Mouse (Mus musculus): ENCODE results near the gene 1700016D06Rik. TPM values are rescaled to one million over a fixed set of nuclear protein-coding genes. Genes with fewer than 3 reads are reported as not detected.

The 1700016D06Rik gene
- polyA plus RNA-seq, 2 experiments, result not detected

DNA sequence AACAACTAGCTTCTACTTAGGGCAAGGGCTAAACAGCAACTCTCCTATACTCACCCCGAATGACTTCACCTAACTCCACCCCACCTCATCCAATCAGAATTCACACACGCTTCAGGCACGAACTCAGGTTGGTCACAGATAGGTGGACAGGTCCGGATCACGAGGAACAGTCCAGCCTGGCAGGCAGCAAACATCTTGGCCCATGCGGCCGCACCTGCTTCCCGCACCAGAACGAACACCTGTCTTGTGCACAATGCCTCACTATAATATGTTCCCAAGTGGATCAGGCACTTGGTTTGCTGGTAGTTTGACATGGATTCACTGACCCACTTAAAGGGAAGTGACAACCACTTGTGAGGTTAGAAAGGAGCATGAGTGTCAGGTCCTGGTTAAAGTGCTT is 92.0 kb downstream of the 1700016D06Rik start:
- Histone ChIP-seq H3K27ac (no peak overlapping the region), H3K4me2 (ENCODE audit: low read depth) (no peak overlapping the region), H3K9me3 (ENCODE audit: control insufficient read depth, low read length) (no peaks in the 10 kb centered on the region), H3K27me3 (ENCODE audit: control insufficient read depth, insufficient read depth, low read length) (no peaks in the 10 kb centered on the region), H3K4me3 (ENCODE audit: insufficient read depth in 1 of 2, low read depth in 2 of 2, low read length in 2 of 2) (no peak overlapping the region), H3K4me1 (replicated peaks; ENCODE audit: control insufficient read depth in 2 of 2, insufficient read depth in 2 of 2, low read length in 1 of 2) (no peaks in the 10 kb centered on the region), H3K9ac (replicated peaks) (no peak overlapping the region), H3K36me3 (replicated peaks; ENCODE audit: control insufficient read depth, insufficient read depth, low read depth) (peaks cover 10% of the 10 kb centered on the region)
- ATAC-seq (ENCODE audit: insufficient read depth), result no peak
- DNase-seq (ENCODE audit: low read depth in 3 of 3, low spot score in 3 of 3), result no peak
- 86% methylated on average over 9 of the region's 9 CpGs for WGBS (ENCODE audit: insufficient replicate concordance)
- no peak for TF ChIP-seq CTCF (IDR thresholded peaks at IDR 0.05; ENCODE audit: low read depth)
- no peak for TF ChIP-seq EP300 (IDR thresholded peaks at IDR 0.05; ENCODE audit: low read depth)

Small RNA genes within 50 kb of the gene (microRNA-seq; reads per million reads assigned to microRNA genes)
- 6.3 reads per million, percentile 13 among the genes with 10 or more reads in this experiment for gene Mir7238

Other genes starting within 250 kb of the 1700016D06Rik start
- 2.7 and 2.8 TPM in 2 replicates for gene Rab20, start 222.4 kb downstream of the 1700016D06Rik start, polyA plus RNA-seq (2012; rRNA removed)
- gene Rab20, start 222.4 kb downstream of the 1700016D06Rik start, polyA plus RNA-seq (2014; fragmentation: Nextera tagmentation; extraction: Ambion mirVana), result 2.9 and 3.1 TPM in 2 replicates
- 26.9 and 29.8 TPM in 2 replicates for gene Naxd, start 203.6 kb downstream of the 1700016D06Rik start, polyA plus RNA-seq (2012; rRNA removed)
- 31.9 and 33.0 TPM in 2 replicates for gene Naxd, start 203.6 kb downstream of the 1700016D06Rik start, polyA plus RNA-seq (2014; fragmentation: Nextera tagmentation; extraction: Ambion mirVana)
- 18.2 and 18.8 TPM in 2 replicates for gene Cars2, start 150.3 kb downstream of the 1700016D06Rik start, polyA plus RNA-seq (2012; rRNA removed)
- gene Cars2, start 150.3 kb downstream of the 1700016D06Rik start, polyA plus RNA-seq (2014; fragmentation: Nextera tagmentation; extraction: Ambion mirVana), result 15.4 and 15.5 TPM in 2 replicates
- gene Ing1, start 145.5 kb downstream of the 1700016D06Rik start, polyA plus RNA-seq (2012; rRNA removed), result 9.3 and 15.6 TPM in 2 replicates
- 13.2 and 14.2 TPM in 2 replicates for gene Ing1, start 145.5 kb downstream of the 1700016D06Rik start, polyA plus RNA-seq (2014; fragmentation: Nextera tagmentation; extraction: Ambion mirVana)
- 24.8 and 25.3 TPM in 2 replicates for gene Ankrd10, start 65.3 kb downstream of the 1700016D06Rik start, polyA plus RNA-seq (2012; rRNA removed)
- 17.6 and 21.8 TPM in 2 replicates for gene Ankrd10, start 65.3 kb downstream of the 1700016D06Rik start, polyA plus RNA-seq (2014; fragmentation: Nextera tagmentation; extraction: Ambion mirVana)
- 6.4 and 6.5 TPM in 2 replicates for gene Arhgef7, start 26.7 kb upstream of the 1700016D06Rik start, polyA plus RNA-seq (2012; rRNA removed)
- gene Arhgef7, start 26.7 kb upstream of the 1700016D06Rik start, polyA plus RNA-seq (2014; fragmentation: Nextera tagmentation; extraction: Ambion mirVana), result 7.0 and 8.0 TPM in 2 replicates
- not detected in 2 replicates for gene Tex29, start 139.4 kb upstream of the 1700016D06Rik start, polyA plus RNA-seq (2012; rRNA removed)
- gene Tex29, start 139.4 kb upstream of the 1700016D06Rik start, polyA plus RNA-seq (2014; fragmentation: Nextera tagmentation; extraction: Ambion mirVana), result not detected in 2 replicates